Mouse (Mus musculus) thymus, adult 2 months (tissue): ENCODE data around the gene Entpd3.

ENCODE experiments used
- CTCF ChIP-seq: fragments of 200-500 bp; IDR thresholded peaks from 2 replicates; pipeline ENCODE4 v1.5.1; 2012; ENCODE audit warnings: mild to moderate bottlenecking, control low read depth, low read length, moderate library complexity, borderline replicate concordance; ENCODE audit not compliant: control insufficient read depth, poor library complexity, insufficient read depth; ENCODE audit errors: extremely low read depth
- POLR2A ChIP-seq: fragments of 200-500 bp; IDR thresholded peaks from 2 replicates; pipeline ENCODE4 v1.6.1; 2012; ENCODE audit warnings: mild to moderate bottlenecking, low read length, control low read depth, moderate library complexity; ENCODE audit not compliant: control insufficient read depth, poor library complexity, insufficient read depth; ENCODE audit errors: extremely low read depth

DNA sequence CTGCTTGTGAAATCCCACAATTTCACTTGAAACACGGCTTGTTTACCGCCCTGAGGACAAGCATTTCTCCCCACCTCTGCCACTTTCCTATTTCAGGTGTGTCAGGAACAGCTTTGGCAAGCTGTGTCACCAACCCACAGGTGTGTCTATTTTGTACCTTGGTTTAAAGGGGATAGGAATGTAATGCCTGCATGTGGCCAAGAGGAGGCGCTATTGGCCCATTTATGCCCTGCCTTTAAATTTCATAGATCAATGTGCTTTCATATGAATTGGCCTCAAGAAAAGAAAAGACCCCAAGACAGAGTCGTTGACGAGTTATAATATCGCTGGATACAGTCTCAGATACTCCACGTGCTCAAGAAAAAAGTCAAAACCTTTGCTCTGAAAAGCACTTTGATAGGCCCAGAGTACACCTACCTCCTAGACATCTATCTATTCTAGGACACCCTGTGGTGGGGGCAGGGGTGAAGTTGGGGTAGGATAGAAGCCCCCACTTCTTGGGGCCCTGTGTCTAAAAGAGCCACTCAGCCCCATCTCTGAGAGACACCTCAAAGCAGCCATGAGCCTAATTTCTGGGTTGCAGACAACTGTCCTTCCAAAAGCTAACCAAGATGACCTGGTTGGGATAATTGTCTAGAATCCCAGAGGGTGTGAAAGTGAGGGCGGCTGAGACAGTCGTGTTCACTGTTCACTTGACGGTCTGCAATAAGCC is 38.3 kb upstream of the Entpd3 start:
- no peak for TF ChIP-seq CTCF
- no peak for TF ChIP-seq POLR2A
